Mouse (Mus musculus) embryonic stem cell, embryonic (primary cell): Measurements from ENCODE around the gene Mex3a.

Experiments used
- CTCF ChIA-PET, 4 experiments: fragments of 300-600 bp in 2 of 4; fragments of 350-600 bp in 2 of 4; sonication (Branson Sonifier 250); formaldehyde crosslinking; loops; one replicate each; lab custom pipeline; 2022; ENCODE audit warnings: inconsistent platforms in 2 of 4; lab: Charles Lee
- POLR2A ChIA-PET, 4 experiments: fragments of 300-600 bp in 2 of 4; fragments of 350-600 bp in 2 of 4; sonication (Branson Sonifier 250); formaldehyde crosslinking; loops; one replicate each; lab custom pipeline; 2022; ENCODE audit warnings: antibody characterized with exemption in 4 of 4, inconsistent platforms in 1 of 4; lab: Charles Lee

Gene Mex3a

GRCm38 (mm10) chr3:88501366-88502030, 30.7 kb upstream of the Mex3a start:
- ChIA-PET POLR2A (interaction anchor here (0.5 to 30.0 kb wide), 40 partner anchors 8 to 580 kb away, joined by 3 to 624 read pairs (median 5); partner anchors contain the start of genes Lmna (in 3 of the 4), Pmf1 (in 3 of the 4), Ssr2 (in 2 of the 4) and Lamtor2 (in 1 of the 4)), CTCF (interaction anchor here (0.5 to 3.4 kb wide), 13 partner anchors 11 to 939 kb away, joined by 3 to 17 read pairs (median 3); no protein-coding TSS in a partner anchor)

GRCm38 (mm10) chr3:88502031-88502571, 30.1 kb upstream of the Mex3a start:
- CTCF ChIA-PET, result interaction anchor here (0.5 to 3.4 kb wide), 12 partner anchors 12 to 940 kb away, joined by 3 to 17 read pairs (median 4); no protein-coding TSS in a partner anchor
- POLR2A ChIA-PET, result interaction anchor here (0.5 to 30.0 kb wide), 36 partner anchors 7 to 281 kb away, joined by 3 to 624 read pairs (median 6); partner anchors contain the start of genes Lmna (in 3 of the 4), Pmf1 (in 2 of the 4), Lamtor2 (in 1 of the 4) and Mex3a (in 1 of the 4)

- POLR2A ChIA-PET, result interaction anchor here in 3 of 4 experiments (0.5 to 30.0 kb wide), 35 partner anchors 7 to 361 kb away, joined by 3 to 624 read pairs (median 5); partner anchors contain the start of genes Ssr2 (in 2 of the 3), Lmna (in 1 of the 3), Mef2d (in 1 of the 3) and Mex3a (in 1 of the 3)
- CTCF ChIA-PET, result interaction anchor here (0.6 to 3.4 kb wide), 10 partner anchors 12 to 62 kb away, joined by 3 to 17 read pairs (median 4); no protein-coding TSS in a partner anchor
Measured at GRCm38 (mm10) chr3:88502641-88503504, 29.3 kb upstream of the Mex3a start.

- CTCF ChIA-PET, result interaction anchor here in 3 of 4 experiments (0.7 to 3.4 kb wide), 5 partner anchors 18 to 53 kb away, joined by 3 to 17 read pairs (median 4); no protein-coding TSS in a partner anchor
- POLR2A ChIA-PET, result interaction anchor here in 3 of 4 experiments (0.6 to 30.0 kb wide), 25 partner anchors 8 to 361 kb away, joined by 3 to 624 read pairs (median 3); partner anchors contain the start of genes Lamtor2 (in 2 of the 3), Lmna (in 1 of the 3), Mef2d (in 1 of the 3) and Mex3a (in 1 of the 3)
Measured at GRCm38 (mm10) chr3:88503505-88503863, 28.7 kb upstream of the Mex3a start.

GRCm38 (mm10) chr3:88503881-88504746, 28.1 kb upstream of the Mex3a start:
- ChIA-PET POLR2A (interaction anchor here in 3 of 4 experiments (0.6 to 30.0 kb wide), 27 partner anchors 8 to 255 kb away, joined by 3 to 624 read pairs (median 6); partner anchors contain the start of genes Lamtor2 (in 2 of the 3), Lmna (in 1 of the 3), Mex3a (in 1 of the 3) and Pmf1 (in 1 of the 3)), CTCF (interaction anchor here in 2 of 4 experiments (0.6 to 3.4 kb wide), 7 partner anchors 18 to 112 kb away, joined by 3 to 17 read pairs (median 3); no protein-coding TSS in a partner anchor)

GRCm38 (mm10) chr3:88505081-88505480, 27.1 kb upstream of the Mex3a start:
- POLR2A ChIA-PET, result interaction anchor here in 3 of 4 experiments (0.6 to 30.0 kb wide), 31 partner anchors 8 to 254 kb away, joined by 3 to 624 read pairs (median 6); partner anchors contain the start of genes Lamtor2 (in 2 of the 3), Pmf1 (in 2 of the 3), Smg5 (in 2 of the 3) and Tmem79 (in 2 of the 3)
- CTCF ChIA-PET, result interaction anchor here (0.6 to 2.6 kb wide), 16 partner anchors 10 to 111 kb away, joined by 3 to 13 read pairs (median 5); partner anchors contain the start of gene Pmf1 (in 1 of the 4)

- CTCF ChIA-PET, result interaction anchor here (0.6 to 2.6 kb wide), 15 partner anchors 9 to 110 kb away, joined by 3 to 13 read pairs (median 5); partner anchors contain the start of gene Pmf1 (in 1 of the 4)
Measured at GRCm38 (mm10) chr3:88505765-88506164, 26.4 kb upstream of the Mex3a start.

GRCm38 (mm10) chr3:88509250-88509649, 22.9 kb upstream of the Mex3a start:
- CTCF ChIA-PET, result interaction anchor here (0.6 to 1.5 kb wide), 36 partner anchors 9 to 225 kb away, joined by 3 to 21 read pairs (median 4); partner anchors contain the start of genes Bglap2 (in 1 of the 4), Cct3 (in 1 of the 4), Lamtor2 (in 1 of the 4) and Rab25 (in 1 of the 4)
- POLR2A ChIA-PET, result interaction anchor here (0.5 to 30.0 kb wide), 65 partner anchors 7 to 909 kb away, joined by 3 to 624 read pairs (median 4); partner anchors contain the start of genes Ssr2 (in 3 of the 4), Smg5 (in 2 of the 4), Tmem79 (in 2 of the 4) and Cks1b (in 1 of the 4)

More at GRCm38 (mm10) chr3:88505765-88506164, 26.4 kb upstream of the Mex3a start:
- POLR2A ChIA-PET, result interaction anchor here in 3 of 4 experiments (0.6 to 30.0 kb wide), 32 partner anchors 7 to 209 kb away, joined by 3 to 624 read pairs (median 5); partner anchors contain the start of genes Pmf1 (in 2 of the 3), Smg5 (in 2 of the 3), Tmem79 (in 2 of the 3) and Cct3 (in 1 of the 3)

- ChIA-PET CTCF (interaction anchor here (0.6 to 1.5 kb wide), 35 partner anchors 10 to 226 kb away, joined by 3 to 21 read pairs (median 4); partner anchors contain the start of genes Bglap2 (in 1 of the 4), Cct3 (in 1 of the 4), Lamtor2 (in 1 of the 4) and Rab25 (in 1 of the 4)), POLR2A (interaction anchor here (0.6 to 30.0 kb wide), 74 partner anchors 7 to 908 kb away, joined by 3 to 624 read pairs (median 4); partner anchors contain the start of genes Ssr2 (in 3 of the 4), Slc25a44 (in 2 of the 4), Smg5 (in 2 of the 4) and Tmem79 (in 2 of the 4))
Measured at GRCm38 (mm10) chr3:88509692-88510420, 22.3 kb upstream of the Mex3a start, which contains the start of gene Lmna. Gene Lmna (minus strand): TSS chr3:88509956.

- ChIA-PET POLR2A (interaction anchor here (0.6 to 30.0 kb wide), 43 partner anchors 8 to 512 kb away, joined by 3 to 624 read pairs (median 6); partner anchors contain the start of genes Smg5 (in 2 of the 4), Ssr2 (in 2 of the 4), Tmem79 (in 2 of the 4) and Bglap (in 1 of the 4)), CTCF (interaction anchor here in 3 of 4 experiments (0.6 to 15.7 kb wide), 11 partner anchors 11 to 288 kb away, joined by 3 to 199 read pairs (median 6); partner anchors contain the start of gene Lamtor2 (in 1 of the 3))
Measured at GRCm38 (mm10) chr3:88510421-88511289, 21.5 kb upstream of the Mex3a start.

- POLR2A ChIA-PET, result interaction anchor here (0.5 to 30.0 kb wide), 21 partner anchors 8 to 353 kb away, joined by 3 to 624 read pairs (median 11); partner anchors contain the start of genes Pmf1 (in 3 of the 4), Smg5 (in 2 of the 4) and Tmem79 (in 2 of the 4)
- CTCF ChIA-PET, result interaction anchor here in 1 of 4 experiments (3.2 to 15.7 kb wide), 2 partner anchors 10 to 25 kb away, joined by 10 to 199 read pairs; no protein-coding TSS in a partner anchor
Measured at GRCm38 (mm10) chr3:88511559-88511958, 20.6 kb upstream of the Mex3a start.

GRCm38 (mm10) chr3:88512141-88512895, 19.9 kb upstream of the Mex3a start:
- ChIA-PET POLR2A (interaction anchor here (0.6 to 30.0 kb wide), 45 partner anchors 9 to 362 kb away, joined by 3 to 624 read pairs (median 6); partner anchors contain the start of genes Pmf1 (in 3 of the 4), Mex3a (in 2 of the 4), Smg5 (in 2 of the 4) and Tmem79 (in 2 of the 4)), CTCF (interaction anchor here (0.5 to 15.7 kb wide), 11 partner anchors 10 to 969 kb away, joined by 3 to 199 read pairs (median 4); no protein-coding TSS in a partner anchor)
